Mouse (Mus musculus) spleen, adult 2 months (tissue): ENCODE measurements around the gene Sec24c.

Experiments used
- CTCF ChIP-seq: fragments of 200-500 bp; IDR thresholded peaks from 2 replicates; pipeline ENCODE4 v1.5.1; 2011; ENCODE audit warnings: mild to moderate bottlenecking, inconsistent platforms; ENCODE audit not compliant: insufficient read depth, insufficient read length, insufficient replicate concordance; ENCODE audit errors: extremely low read depth
- POLR2A ChIP-seq: fragments of 200-500 bp; IDR thresholded peaks from 2 replicates; pipeline ENCODE4 v1.6.1; 2011; ENCODE audit warnings: low read depth, low read length, inconsistent platforms

GRCm38 (mm10) chr14:20702741-20703381, 28.8 kb downstream of the Sec24c start, which contains the start of gene Chchd1:
- TF ChIP-seq POLR2A (peak; percentile 49), CTCF (no peak)
